Mouse (Mus musculus): Measurements from ENCODE around the gene Erbb4.
A peak's percentile ranks its signal among the peaks of the same experiment; 100 is the strongest.

Erbb4 gene

DNA sequence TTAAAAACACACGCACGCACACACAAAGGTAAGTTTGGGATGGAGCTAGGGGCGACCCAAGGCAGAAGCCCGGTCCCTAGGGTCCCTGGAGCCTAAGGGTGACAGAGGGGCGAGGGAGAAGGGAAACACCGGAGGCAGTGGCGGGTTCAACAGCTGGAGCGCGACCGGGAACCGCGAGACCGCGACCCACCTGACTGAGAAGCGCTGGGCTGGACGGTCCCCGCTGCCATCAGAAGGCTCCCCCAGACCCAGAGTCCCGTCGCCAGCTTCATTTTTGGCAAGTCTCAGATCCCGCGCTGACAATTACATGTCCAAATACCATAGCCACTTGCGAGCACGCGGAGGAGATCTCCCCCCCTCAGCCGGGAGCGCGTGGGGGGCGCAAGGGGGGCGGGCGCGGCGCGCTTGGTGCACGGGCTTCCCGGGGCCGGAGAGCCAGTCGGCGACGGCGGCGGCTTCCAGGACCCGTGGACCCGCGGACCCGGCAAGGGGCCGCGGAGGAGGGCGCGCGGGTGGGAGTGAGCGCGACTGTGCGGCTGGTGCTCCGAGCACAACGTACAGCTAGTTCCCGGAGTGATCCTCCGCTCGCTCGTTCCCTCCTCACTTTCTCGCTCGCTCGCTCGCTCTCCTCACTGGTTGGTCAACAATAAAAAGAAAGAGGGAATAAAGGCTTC lies at the start of gene Erbb4:
Gene Erbb4, minus strand, starts transcription at position 575 of the 674 bp plus-strand sequence.
- DNase-seq (ENCODE audit: low spot score in 2 of 2) = peak in 1 of 2 experiments; percentile 23

DNA sequence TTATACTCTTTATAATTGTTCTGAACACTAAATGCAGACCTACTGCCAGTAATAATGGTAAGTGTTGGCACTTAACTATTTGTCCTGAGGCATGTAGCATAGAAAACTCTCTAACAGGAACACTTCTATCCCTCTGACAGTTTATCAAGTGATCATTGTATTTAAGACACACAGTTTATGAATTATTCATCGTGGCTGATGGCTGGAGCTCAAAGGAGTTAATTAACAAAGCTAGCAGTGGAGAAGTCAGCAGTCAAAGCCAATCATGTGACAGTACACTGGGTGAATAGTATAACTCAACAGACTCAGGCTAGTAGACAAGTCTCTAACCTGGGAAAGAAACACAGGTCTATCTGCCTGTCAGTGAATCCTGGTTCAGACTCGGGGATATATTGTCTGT lies 49.5 kb upstream of the Erbb4 start:
- no peak for DNase-seq (ENCODE audit: low spot score in 2 of 2)

DNA sequence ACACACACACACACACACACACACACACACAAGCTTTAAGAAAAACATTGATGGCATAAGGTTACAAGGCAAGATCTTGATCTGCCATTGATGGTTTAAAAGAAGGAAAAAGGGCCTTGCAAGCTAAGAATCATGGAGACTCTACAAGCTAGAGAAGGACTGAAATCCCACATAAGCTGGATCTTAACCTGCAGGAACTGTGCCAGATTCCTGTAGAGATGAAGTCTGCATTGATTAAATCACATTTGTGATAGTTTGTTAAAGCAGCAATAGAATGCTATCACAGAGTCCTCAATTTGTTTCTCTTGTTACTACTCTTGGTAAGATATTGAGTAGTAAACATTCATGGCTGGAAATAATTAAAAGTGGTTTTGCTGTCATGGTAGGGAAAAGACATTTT lies 33.5 kb upstream of the Erbb4 start:
- no peak for DNase-seq (ENCODE audit: low spot score in 2 of 2)

DNA sequence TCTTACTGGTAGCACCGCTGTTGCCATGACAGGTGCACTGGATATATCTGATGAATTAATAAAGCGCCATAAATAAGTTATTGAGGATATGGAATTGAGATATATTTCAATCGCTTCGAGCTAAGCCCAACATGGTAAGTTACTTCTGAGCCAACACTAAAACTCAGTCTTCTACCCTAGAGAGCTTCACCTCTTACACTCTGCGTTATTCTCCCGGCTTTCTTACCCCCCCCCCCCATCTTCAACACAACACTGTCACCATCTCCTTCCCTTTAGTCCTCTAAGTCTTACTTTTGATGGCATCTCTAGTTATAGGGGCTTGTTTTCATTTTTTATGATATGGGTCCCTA lies 31.6 kb upstream of the Erbb4 start:
- no peak for DNase-seq (ENCODE audit: low spot score in 2 of 2)

DNA sequence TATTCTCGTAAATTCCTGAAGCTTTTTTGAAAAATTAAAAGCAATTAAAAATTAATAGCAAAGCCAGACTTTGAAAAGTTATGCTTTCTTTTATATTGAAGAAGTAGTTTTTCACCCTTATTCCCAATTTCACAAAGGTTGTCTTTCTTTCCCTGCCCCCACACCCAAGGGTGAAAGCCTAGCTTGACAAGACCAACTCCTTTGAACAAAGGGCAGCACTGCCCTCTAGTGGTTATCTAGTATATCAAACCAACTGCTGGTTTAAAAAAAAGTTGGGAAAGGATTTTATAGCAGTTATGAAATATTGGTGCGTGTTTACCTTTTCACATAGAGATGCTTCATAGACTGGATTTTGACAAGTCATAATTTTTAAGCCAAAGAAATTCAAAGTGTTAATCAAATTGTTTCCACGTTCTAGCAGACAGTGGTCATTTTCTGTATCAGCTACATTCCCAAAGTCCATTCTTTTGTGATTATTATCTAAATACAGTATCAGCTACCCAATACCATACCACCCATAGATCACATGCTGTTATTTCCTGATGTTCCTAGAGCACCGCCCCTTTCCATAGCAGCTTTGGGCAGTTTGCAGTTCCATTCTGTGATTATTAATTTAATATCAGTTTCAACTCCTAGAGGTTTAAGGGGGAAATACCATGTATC lies 31.1 kb upstream of the Erbb4 start:
- DNase-seq (ENCODE audit: low spot score in 2 of 2) = peak in 1 of 2 experiments; percentile 8

DNA sequence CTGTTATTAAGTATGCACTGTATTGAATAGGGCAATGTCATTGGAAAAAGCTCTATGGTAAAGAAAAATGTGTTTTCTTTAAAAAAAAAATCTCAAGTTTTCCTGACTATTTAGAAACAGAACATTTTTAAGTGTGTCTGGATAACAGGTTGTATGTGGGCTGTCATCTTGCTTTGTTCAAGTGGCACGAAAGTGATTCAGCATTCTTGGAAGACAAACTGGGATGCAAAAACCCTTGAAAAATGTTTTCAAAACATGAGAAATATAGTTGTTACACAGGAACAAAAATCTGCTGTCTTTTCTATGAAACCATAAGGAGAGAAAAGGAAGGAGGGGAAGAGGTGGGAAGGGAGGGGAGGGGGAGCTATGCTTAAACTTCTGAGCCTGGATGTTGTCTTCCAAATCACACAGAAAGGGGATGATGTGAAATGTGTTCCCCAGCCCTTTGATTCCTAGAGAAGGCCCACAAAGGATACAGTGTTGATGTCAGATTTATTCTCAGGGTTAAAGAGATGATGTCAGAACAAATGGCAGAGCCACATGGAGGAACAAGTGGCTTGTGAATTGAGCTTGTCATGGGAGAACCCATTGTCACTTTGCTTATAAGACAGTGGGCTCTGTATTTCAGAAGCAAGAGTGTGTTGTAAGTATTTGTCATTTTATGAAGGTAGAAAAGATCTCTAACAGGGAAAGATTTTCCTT lies 16.4 kb upstream of the Erbb4 start:
- no peak for DNase-seq (ENCODE audit: low spot score in 2 of 2)

DNA sequence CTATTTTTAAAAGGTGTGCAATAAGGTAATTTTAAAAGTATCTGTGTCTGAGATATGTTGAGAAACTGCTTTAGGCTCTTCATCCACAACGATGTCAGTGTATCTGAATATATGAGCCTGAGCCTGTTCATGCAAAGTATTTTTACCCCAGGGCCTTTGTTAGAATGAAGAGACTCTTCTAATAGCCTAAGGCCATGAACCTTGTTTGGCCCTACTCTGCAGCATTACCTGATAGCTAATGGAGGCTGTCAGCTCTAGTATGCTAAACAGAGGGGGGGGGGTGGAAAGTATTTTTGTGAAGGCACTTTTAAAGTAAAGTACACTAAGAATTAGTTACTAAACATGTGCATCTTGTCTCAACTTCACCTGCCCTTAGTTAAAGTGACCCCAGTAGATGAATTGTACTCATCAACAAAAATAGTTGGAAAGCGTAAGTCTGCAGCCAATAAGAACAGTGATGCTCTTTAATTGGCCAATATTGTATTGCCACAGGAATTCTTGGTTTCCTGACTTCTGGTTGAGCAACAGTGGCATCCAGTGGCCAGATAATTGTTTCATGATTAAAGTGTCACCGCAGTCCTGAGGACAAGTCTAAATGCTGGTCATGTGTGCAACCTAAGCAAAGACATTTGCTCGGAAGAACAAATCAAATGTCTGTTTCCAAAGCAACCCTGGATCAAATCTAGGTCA lies 10.5 kb upstream of the Erbb4 start:
- DNase-seq (ENCODE audit: low spot score in 2 of 2) = no peak

DNA sequence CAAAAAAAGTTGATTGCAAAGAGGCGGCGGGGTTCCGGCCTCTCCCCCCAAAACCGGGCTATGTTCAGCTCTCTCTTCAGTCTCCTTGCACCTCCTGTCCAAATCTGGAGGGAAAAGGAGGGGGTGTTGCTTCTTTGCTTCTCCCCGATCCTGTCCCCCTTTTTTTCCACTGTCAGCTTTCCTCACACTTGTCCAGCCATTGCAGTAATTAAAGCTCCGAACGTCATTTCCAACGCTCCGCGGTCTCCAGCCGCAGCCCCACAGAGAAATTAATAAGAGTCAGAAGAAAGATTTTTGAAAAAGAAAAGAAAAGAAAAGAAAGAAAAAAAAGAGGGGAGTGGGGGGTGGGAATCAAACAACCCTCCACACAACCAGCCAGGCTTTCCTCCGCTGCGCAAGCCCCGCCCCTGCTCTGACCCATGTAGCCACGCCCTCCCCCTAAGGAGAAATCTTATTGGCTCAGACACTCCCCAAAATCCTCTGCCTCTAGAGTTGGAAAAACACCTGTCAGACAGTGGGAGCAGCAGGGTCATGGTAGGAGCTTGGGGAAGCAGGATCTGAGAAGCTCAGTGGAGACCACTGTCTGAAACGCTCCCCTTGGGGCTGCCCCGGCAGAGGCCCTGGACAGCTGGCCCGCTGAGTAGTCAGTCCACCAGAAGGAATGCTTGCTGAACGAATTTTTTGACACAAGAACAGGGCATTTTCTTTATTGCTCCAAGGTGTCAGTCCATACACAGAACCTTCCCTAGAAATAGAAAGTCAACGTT lies 483 bp upstream of the Erbb4 start:
- peak in 1 of 2 experiments; percentile 30 for DNase-seq (ENCODE audit: low spot score in 2 of 2)

DNA sequence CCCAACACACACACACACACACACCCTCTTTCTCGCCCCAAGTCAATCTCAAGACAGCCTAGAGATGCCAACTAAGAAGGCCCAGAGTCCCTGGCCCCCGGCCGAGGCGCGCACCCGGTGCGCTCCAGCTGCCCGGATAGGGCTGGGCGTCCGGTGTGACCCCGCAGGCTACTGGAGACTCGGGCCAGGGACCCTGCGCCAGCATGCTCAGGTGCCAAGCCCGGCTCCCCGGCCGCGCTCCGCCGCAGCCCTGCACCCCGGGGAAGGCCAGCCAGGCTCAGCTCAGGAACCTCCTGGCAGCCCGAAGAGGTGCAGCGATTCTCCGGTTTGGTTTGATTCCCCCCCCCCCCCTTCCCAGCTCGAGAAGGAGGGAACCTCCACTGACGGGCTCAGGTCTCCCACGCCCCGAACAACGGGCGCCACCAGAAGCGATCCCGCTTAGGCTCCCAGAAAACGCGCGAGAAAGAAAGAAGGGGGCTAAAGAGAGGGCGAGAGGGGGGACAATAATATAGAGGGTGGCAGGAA lies 860 bp downstream of the Erbb4 start:
- peak in 1 of 2 experiments; percentile 33 for DNase-seq (ENCODE audit: low spot score in 2 of 2)

DNA sequence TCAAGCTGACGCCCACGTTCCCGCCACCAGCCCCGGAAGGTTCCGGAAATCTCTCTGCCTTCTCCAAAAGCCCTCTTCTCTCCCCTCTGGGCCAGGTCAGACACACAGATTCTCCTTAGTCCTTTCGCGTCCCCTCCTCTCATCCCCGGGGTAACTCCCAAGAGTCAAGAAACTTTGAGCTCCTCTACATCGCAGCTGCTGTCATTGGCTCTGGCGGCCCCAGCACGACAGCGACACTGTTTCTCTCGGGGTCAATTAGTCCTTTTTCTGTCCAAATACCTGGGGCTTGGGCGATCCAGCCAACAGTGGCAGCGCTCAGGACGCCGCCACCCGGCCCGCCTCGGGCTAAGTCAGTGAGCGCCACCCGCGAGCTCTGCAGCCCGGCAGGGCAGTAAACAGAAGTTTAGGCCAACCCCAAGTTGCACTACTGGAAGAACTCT lies 1.5 kb downstream of the Erbb4 start:
- peak in 1 of 2 experiments; percentile 38 for DNase-seq (ENCODE audit: low spot score in 2 of 2)

DNA sequence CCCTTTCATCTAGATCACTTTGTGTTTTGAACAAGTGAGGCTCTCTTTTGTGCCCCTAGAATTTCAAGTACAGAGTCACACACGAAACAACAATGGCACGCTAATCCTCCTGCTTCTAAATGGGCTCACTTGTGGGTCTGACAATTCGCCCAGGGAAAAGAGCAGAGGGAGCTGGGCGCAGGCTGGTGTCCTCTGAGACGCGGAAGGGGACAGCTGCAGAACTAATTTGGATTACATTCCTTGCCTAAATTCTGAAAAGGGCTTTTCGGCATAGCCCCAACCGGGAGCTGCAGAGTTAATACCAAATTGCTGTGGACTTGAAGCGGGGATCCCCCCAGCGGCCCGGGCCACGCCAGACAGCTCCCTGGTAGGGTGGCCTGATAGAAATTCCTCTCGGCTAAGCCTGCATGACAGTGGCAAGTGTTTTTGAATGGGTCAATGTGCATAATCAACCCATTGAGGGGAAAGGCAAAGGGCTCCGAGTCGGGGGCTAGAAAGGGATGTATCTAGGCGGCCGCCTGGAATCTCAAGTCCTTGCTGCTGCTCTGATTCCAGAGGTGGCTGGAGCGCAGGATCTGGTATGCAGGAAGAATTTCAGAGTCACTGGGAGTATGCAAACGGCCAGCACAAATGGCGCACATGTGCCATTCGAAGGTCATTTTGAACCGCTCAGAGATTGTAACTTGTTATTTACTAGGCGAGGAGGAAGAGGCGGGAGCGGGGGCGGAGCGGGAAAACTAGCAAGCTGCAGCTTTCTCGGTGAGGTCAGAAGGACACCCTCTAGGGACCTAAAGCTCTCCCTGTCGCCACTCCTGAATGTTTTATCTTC lies 2.2 kb downstream of the Erbb4 start:
- DNase-seq (ENCODE audit: low spot score in 2 of 2) = peak in 1 of 2 experiments; percentile 38

DNA sequence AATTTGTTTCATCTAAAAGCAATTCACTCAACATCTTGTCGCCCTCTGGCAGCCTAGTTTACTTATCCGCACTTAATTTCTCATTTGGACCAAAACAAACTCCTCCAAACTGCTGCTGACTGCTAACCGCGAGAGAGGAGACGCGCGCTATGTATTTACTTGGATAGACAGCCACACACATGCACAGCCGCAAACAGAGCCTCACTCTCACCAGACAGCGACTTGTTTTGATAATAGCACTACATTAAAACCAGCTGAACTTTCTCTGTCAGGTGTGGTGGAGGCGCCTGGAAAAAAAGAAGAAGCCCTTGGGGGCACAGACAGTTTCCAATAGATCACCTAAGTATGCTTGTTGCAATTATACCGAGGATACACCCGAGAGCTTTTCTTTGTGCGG lies 2.8 kb downstream of the Erbb4 start:
- DNase-seq (ENCODE audit: low spot score in 2 of 2) = peak in 1 of 2 experiments; percentile 1

DNA sequence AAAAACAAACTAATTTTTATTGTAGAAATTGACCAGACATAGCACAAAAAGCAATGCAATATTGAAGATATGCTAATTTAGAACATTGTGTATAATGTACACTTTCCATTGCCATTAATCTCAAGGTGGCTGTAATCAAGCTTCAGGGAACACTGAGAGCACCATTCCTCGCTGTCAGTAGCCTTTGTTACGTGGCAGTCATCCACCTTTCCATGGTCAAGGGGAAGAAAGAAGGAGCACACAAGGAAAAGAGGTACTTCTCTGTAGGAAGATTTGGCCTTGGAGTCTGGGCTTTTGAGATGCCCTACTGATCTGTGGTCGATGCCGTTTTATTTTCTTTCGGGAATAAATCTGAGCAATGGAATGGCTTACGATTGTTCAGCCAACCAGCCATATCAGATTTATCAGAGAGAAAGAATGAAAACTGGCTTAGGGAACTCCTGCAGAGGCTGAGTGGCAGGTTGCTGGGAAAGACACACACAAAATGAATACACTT lies 4.6 kb downstream of the Erbb4 start:
- no peak for DNase-seq (ENCODE audit: low spot score in 2 of 2)

DNA sequence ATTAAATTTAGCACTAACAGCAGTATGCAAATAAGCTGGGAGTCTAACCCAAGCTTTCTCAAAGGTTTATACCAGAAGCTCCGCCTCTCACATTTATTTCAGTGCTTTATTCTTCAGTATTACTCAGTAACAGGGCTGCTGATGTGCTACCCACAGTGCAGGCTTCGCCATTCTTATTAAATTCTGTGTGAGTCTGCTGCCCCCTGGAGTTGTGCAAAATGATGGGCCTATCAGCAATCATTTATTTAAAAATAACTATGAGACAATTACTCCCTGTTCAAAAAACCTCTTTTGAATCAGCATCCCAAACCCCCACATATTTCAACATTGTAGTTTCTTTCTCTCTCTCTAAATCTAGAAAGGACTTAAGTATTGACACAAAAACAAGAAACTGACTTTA lies 6.2 kb downstream of the Erbb4 start:
- DNase-seq (ENCODE audit: low spot score in 2 of 2) = no peak

DNA sequence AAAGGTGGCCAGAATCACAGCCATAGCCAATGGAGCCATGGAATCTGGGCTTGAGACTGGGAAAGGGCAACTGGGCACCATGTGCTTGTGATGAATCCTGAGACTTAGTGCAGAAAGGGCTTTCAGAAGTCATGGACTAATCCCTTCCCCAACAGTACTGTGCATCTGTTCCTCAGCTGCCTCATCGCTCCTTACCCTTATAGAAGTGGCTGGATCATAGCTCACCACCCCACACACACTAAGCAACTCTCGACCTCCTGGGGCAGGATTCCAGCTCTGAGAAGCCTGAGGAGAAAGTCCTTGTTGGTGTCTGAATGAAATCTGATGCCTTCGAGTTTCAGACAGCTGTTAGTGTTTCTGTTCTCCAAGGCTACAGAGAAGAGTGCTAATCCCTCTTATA lies 14.8 kb downstream of the Erbb4 start:
- no peak for DNase-seq (ENCODE audit: low spot score in 2 of 2)

DNA sequence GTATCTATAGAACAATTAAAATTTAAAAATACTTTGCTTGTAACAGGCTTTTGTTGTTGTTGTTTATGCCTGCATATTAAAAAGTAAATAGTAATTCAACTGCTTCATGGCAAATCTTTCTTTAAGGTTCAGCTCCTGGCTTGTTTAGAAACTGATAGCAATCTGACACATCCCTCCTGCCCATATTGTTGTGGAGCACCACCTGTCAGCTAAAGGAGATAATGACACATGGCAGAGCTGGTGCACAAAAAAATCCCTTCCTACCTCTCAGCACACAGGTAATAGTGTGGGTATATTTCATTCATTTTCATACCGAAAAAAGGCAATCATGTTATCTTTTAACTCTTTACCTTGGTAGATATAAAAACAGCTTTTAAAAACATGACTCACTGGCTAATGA lies 18.5 kb downstream of the Erbb4 start:
- DNase-seq (ENCODE audit: low spot score in 2 of 2) = no peak

DNA sequence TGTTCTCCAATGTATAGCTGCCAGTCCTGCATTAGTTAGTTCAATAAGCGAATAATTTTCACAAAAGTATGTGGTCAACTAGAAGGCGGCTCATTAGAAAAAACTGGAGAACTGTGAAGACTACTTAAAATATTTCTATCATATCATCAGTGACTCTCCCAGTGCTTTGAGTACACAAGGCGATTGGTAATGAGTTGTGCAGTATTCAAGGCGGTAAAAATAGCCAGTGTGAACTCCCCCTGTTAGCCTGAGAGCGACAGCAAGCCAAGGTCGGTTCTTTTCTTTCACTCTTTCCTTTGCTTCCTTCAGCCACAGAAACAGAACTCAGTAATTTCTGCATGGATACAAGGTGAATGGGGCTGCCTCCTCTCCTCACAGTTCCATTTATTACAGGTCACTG lies 22.1 kb downstream of the Erbb4 start:
- no peak for DNase-seq (ENCODE audit: low spot score in 2 of 2)

DNA sequence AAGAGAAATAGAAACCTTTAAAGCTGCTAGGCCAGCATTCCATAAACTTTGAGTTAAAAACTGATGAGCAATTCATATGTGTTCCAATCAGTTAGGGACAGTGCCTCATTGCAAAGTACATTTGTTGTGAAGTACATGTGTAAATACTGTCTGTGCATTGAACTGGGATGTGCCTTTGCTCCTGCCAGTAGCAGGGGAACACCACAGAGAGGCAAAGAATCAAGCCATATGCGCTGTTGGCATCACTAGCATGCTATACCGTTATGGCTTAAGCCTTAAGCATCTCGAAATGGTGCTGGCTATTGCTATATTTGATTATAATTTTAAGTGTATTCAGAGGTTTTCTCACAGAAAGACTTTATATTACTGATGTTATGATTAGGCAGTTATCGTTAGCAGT lies 58.9 kb downstream of the Erbb4 start:
- DNase-seq (ENCODE audit: low spot score in 2 of 2) = no peak

DNA sequence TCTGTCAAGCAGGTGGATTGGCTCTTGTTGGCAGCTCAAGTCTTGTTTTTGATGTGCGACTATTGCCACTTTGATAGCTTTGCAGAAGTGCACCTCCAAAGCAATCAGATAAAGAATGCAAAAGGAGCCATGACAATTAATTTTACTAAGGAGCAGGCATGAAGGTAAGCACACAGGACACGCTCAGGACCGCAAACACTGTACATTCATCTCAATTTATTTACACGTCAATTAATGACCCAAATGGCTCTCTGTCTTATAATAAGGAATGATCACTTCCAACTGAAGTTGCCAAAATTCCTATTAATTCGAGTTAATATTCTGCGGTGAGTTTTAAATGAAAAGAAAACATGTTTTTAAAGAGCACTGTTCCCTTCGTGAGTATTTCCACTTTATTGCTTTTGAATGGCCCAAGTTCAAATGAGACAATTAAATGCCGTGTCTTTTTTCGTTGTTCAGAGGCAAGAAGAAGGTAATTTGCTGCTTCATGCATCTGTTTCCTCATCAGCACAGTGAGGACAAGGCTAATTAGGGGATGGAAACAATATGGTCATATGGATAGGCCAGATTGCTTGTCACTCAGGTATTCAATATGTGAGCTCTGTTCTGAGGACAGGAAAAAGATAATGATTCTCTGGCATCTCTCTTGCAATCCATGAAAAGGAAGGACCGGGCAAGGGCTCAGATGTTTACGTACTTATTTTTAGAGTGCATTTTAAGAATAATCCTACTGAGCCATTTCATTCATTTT lies 61.5 kb downstream of the Erbb4 start:
- no peak for DNase-seq (ENCODE audit: low spot score in 2 of 2)

DNA sequence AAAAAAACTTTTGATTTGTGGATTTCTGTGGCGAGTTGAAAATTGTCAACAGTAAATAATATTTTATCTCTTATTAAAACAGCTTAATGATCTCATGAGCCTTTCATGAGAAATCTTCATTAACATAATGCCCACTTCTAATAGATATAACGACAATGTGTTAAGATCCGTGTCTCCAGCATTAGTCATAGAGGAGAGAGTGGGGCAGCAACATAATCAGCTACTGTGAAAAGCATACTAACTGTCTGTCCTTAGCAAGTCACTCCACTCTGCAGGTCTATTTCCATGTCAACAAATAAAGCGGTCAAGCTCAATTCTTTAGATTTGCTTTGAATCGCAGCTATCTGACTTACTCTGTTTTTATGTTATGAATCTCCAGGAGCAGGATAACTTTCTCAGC lies 80.0 kb downstream of the Erbb4 start:
- DNase-seq (ENCODE audit: low spot score in 2 of 2) = no peak
